14 mouse cellular contexts compared by ENCODE assay signal in genomic region chr5:93239590-93240544, GRCm38 (mm10). TPM values are rescaled to one million over a fixed set of nuclear protein-coding genes. Genes with fewer than 3 reads are reported as not detected.
DNase-seq lines count a peak whose midpoint lies in the region; ATAC-seq lines count a peak whose summit lies in the region.
"Had no signal": no experiment of that assay in that cellular context is flagged by ENCODE, and none has a peak within 500 bp of the region (broad histone marks: within the 10 kb centered on the region; RNA-seq: fewer than 3 reads in every experiment).

No protein-coding gene starts in this region.

- H3K27ac ChIP-seq in heart, embryonic 10.5 days = peak overlapping the region; percentile 25; the same call in 1 of the 2 replicates
- peak overlapping the region; percentile 95 for H3K27ac ChIP-seq in liver, embryonic 13.5 days
- H3K27ac ChIP-seq in midbrain, embryonic 10.5 days (replicated peaks) = no peak overlapping the region
- H3K27ac ChIP-seq: hindbrain, embryonic 12.5 days; midbrain, embryonic 15.5 days had no signal

- no peaks in the 10 kb centered on the region for H3K9me3 ChIP-seq in heart, embryonic 10.5 days
- H3K9me3 ChIP-seq in liver, embryonic 13.5 days (replicated peaks) = no peaks in the 10 kb centered on the region
- no peaks in the 10 kb centered on the region for H3K9me3 ChIP-seq in midbrain, embryonic 10.5 days (replicated peaks)
- H3K9me3 ChIP-seq: hindbrain, embryonic 12.5 days; midbrain, embryonic 15.5 days had no signal

- no peak overlapping the region for H3K4me3 ChIP-seq in heart, embryonic 10.5 days
- H3K4me3 ChIP-seq in liver, embryonic 13.5 days (replicated peaks) = peak overlapping the region; percentile 19
- H3K4me3 ChIP-seq in midbrain, embryonic 10.5 days = no peak overlapping the region
- H3K4me3 ChIP-seq: hindbrain, embryonic 12.5 days; midbrain, embryonic 15.5 days had no signal

- ATAC-seq in liver, embryonic 13.5 days (ENCODE audit: low read depth) = peak; percentile 99
- ATAC-seq: midbrain, embryonic 15.5 days had no signal

- H3K4me2 ChIP-seq in liver, embryonic 13.5 days = peak overlapping the region; percentile 61
- H3K4me2 ChIP-seq: hindbrain, embryonic 12.5 days; midbrain, embryonic 15.5 days had no signal

- 39% methylated on average over 8 of the region's 8 CpGs for WGBS in heart, embryonic 10.5 days
- WGBS in liver, embryonic 13.5 days (ENCODE audit: insufficient replicate concordance) = 8% methylated on average over 8 of the region's 8 CpGs
- 88% methylated on average over 8 of the region's 8 CpGs for WGBS in midbrain, embryonic 10.5 days

- H3K9ac ChIP-seq in liver, embryonic 13.5 days = peak overlapping the region; percentile 46
- H3K9ac ChIP-seq: hindbrain, embryonic 12.5 days; midbrain, embryonic 15.5 days had no signal

- no peaks in the 10 kb centered on the region for H3K27me3 ChIP-seq in heart, embryonic 10.5 days (ENCODE audit: insufficient read depth, poor library complexity, severe bottlenecking)
- no peaks in the 10 kb centered on the region for H3K27me3 ChIP-seq in liver, embryonic 13.5 days
- H3K27me3 ChIP-seq in splenic B cell, adult 2 months (ENCODE audit: control insufficient read depth, insufficient read depth, low read length, poor library complexity, severe bottlenecking) = no peaks in the 10 kb centered on the region
- H3K27me3 ChIP-seq in midbrain, embryonic 10.5 days (ENCODE audit: low read depth, poor library complexity, severe bottlenecking) = no peaks in the 10 kb centered on the region
- H3K27me3 ChIP-seq: hindbrain, embryonic 12.5 days; midbrain, embryonic 15.5 days had no signal

- DNase-seq in heart, embryonic 10.5 days (ENCODE audit: low spot score) = peak; percentile 90
- DNase-seq in heart, adult 8-10 months (ENCODE audit: low spot score) = no peak
- DNase-seq in c-Kit-negative CD71-positive TER-119-positive erythroid progenitor cells, embryonic 14.5 days (ENCODE audit: low read depth, low spot score) = peak; percentile 87
- peak; percentile 88 for DNase-seq in liver, embryonic 13.5 days
- DNase-seq in splenic B cell, adult 2 months (ENCODE audit: low read depth, low spot score) = peak; percentile 32
- DNase-seq in midbrain, embryonic 10.5 days (ENCODE audit: low spot score) = no peak
- no peak for DNase-seq in kidney, adult 11 months
- DNase-seq in kidney, adult 9 months = no peak
- DNase-seq: cerebellum, adult 11 months; layer of hippocampus, adult 9-11 months; lung, adult 18-20 months had no signal

- H3K4me1 ChIP-seq in heart, embryonic 10.5 days = no peaks in the 10 kb centered on the region
- H3K4me1 ChIP-seq in liver, embryonic 13.5 days (replicated peaks) = peaks cover 47% of the 10 kb centered on the region
- no peaks in the 10 kb centered on the region for H3K4me1 ChIP-seq in midbrain, embryonic 10.5 days
- H3K4me1 ChIP-seq: hindbrain, embryonic 12.5 days; midbrain, embryonic 15.5 days had no signal

- no peaks in the 10 kb centered on the region for H3K36me3 ChIP-seq in heart, embryonic 10.5 days
- H3K36me3 ChIP-seq in liver, embryonic 13.5 days = no peaks in the 10 kb centered on the region
- H3K36me3 ChIP-seq in splenic B cell, adult 2 months (ENCODE audit: control insufficient read depth, insufficient read depth, low read length, poor library complexity, severe bottlenecking) = no peaks in the 10 kb centered on the region
- H3K36me3 ChIP-seq in midbrain, embryonic 10.5 days = no peaks in the 10 kb centered on the region
- H3K36me3 ChIP-seq: hindbrain, embryonic 12.5 days; midbrain, embryonic 15.5 days had no signal

RNA-seq across cellular contexts. Expression of gene Ccng2, which starts 27.2 kb away (rescaled TPM):
- polyA plus RNA-seq in heart, embryonic 10.5 days (2016; fragmentation: Nextera tagmentation; extraction: Ambion mirVana) = 30.2 and 38.3 TPM in 2 replicates
- total RNA-seq in heart, adult 8-10 months (2022) = 10 to 100 TPM; 10.4 to 12.9 (median 11.6) TPM
- polyA plus RNA-seq in liver, embryonic 13.5 days (2015; fragmentation: Nextera tagmentation; extraction: Ambion mirVana) = 15.4 and 16.5 TPM in 2 replicates
- 44.5 and 66.7 TPM in 2 replicates for polyA plus RNA-seq in midbrain, embryonic 10.5 days (2016; fragmentation: Nextera tagmentation; extraction: Ambion mirVana)

RNA-seq across cellular contexts. Expression of gene 2010109A12Rik, which starts 33.5 kb away (rescaled TPM):
- 0.95 and 1.7 TPM in 2 replicates for polyA plus RNA-seq in heart, embryonic 10.5 days (2016; fragmentation: Nextera tagmentation; extraction: Ambion mirVana)
- total RNA-seq in heart, adult 8-10 months (2022) = under 1 TPM in 2 of 4 experiments, not detected in 2; 0.40 to 0.69 TPM
- polyA plus RNA-seq in liver, embryonic 13.5 days (2015; fragmentation: Nextera tagmentation; extraction: Ambion mirVana) = 1.7 and 2.1 TPM in 2 replicates
- 2.7 and 3.0 TPM in 2 replicates for polyA plus RNA-seq in midbrain, embryonic 10.5 days (2016; fragmentation: Nextera tagmentation; extraction: Ambion mirVana)
- polyA plus RNA-seq: C2C12 had no signal

RNA-seq across cellular contexts. Expression of gene Ccni, which starts 33.6 kb away (rescaled TPM):
- 81.4 and 81.6 TPM in 2 replicates for polyA plus RNA-seq in heart, embryonic 10.5 days (2016; fragmentation: Nextera tagmentation; extraction: Ambion mirVana)
- total RNA-seq in heart, adult 8-10 months (2022) = 100 to 1,000 TPM; 119 to 175 (median 143) TPM
- polyA plus RNA-seq in liver, embryonic 13.5 days (2015; fragmentation: Nextera tagmentation; extraction: Ambion mirVana) = 35.5 and 36.7 TPM in 2 replicates
- polyA plus RNA-seq in midbrain, embryonic 10.5 days (2016; fragmentation: Nextera tagmentation; extraction: Ambion mirVana) = 105 and 115 TPM in 2 replicates

Comparison
In these comparisons a context has a peak if more than half of its experiments do, and no peak if none do; other contexts are left out.
1. DNase-seq: peak in heart, embryonic 10.5 days (single experiment), c-Kit-negative CD71-positive TER-119-positive erythroid progenitor cells, embryonic 14.5 days (single experiment), liver, embryonic 13.5 days (single experiment) and splenic B cell, adult 2 months (single experiment); none in heart, adult 8-10 months (single experiment), midbrain, embryonic 10.5 days (single experiment), kidney, adult 11 months (single experiment) and kidney, adult 9 months (single experiment).